Mouse (Mus musculus): Measurements from ENCODE around the gene Strn4. TPM values are rescaled to one million over a fixed set of nuclear protein-coding genes. Genes with fewer than 3 reads are reported as not detected.

The Strn4 gene
- polyA plus RNA-seq, 1 experiment: 318 TPM

DNA sequence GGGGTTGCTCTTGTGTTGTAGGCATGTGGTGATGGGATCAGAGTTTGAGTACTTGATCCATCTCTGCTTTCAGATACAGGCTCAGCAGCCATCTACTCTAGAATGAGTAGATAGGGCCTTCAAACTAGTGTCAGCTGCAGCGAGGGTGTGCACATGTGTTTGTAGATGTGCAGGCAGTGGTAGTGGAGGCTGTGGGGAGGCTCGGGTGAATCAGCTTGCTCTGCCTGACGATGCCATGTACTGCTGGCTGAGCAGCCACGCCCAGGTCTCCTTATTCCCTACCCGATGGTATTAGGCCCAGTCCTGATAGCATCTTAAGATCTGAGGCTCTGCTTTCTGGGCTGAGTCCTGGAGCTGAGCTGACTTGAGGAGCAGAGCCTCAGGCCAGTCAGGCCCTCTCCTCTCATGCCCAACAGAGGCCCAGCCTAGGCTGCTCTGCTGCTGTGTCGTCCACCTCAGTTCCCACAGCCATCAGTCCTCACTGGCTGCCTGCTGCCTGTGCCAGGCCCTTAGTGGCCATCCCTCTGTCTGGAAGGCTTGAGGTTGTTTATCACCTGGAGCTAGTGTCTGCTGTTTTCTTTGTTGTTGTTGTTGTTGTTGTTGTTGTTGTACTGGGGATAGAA, 23.2 kb downstream of the Strn4 start:
- H3K36me3 ChIP-seq (ENCODE audit: control insufficient read depth, insufficient read depth, low read length): peaks cover 29% of the 10 kb centered on the region
- no peaks in the 10 kb centered on the region for H3K27me3 ChIP-seq (ENCODE audit: control insufficient read depth, insufficient read depth, low read length)
- 87% methylated on average over 6 of the region's 6 CpGs for WGBS
- H3K27ac ChIP-seq (ENCODE audit: control insufficient read depth, insufficient read depth, low read length): no peak overlapping the region
- DNase-seq: no peak
- H3K4me1 ChIP-seq (replicated peaks; ENCODE audit: control insufficient read depth, insufficient read depth, low read length): peaks cover 31% of the 10 kb centered on the region
- no peak overlapping the region for H3K4me3 ChIP-seq (ENCODE audit: control insufficient read depth, insufficient read depth, low read length)
- no peak for TF ChIP-seq POLR2A (IDR thresholded peaks at IDR 0.05; ENCODE audit: control insufficient read depth, extremely low read depth, insufficient read depth, low read length, poor library complexity)
- TF ChIP-seq CTCF (IDR thresholded peaks at IDR 0.05; ENCODE audit: borderline replicate concordance, control insufficient read depth, extremely low read depth, insufficient read depth, low read length, poor library complexity): no peak

- no peaks in the 10 kb centered on the region for H3K27me3 ChIP-seq (ENCODE audit: control insufficient read depth, insufficient read depth, low read length)
- peaks cover 31% of the 10 kb centered on the region for H3K4me1 ChIP-seq (replicated peaks; ENCODE audit: control insufficient read depth, insufficient read depth, low read length)
- DNase-seq: no peak
- WGBS: 96% methylated on average over 12 of the region's 12 CpGs
- H3K4me3 ChIP-seq (ENCODE audit: control insufficient read depth, insufficient read depth, low read length): no peak overlapping the region
- TF ChIP-seq POLR2A (IDR thresholded peaks at IDR 0.05; ENCODE audit: control insufficient read depth, extremely low read depth, insufficient read depth, low read length, poor library complexity) (no peak), CTCF (IDR thresholded peaks at IDR 0.05; ENCODE audit: borderline replicate concordance, control insufficient read depth, extremely low read depth, insufficient read depth, low read length, poor library complexity) (no peak)
- no peak overlapping the region for H3K27ac ChIP-seq (ENCODE audit: control insufficient read depth, insufficient read depth, low read length)
- H3K36me3 ChIP-seq (ENCODE audit: control insufficient read depth, insufficient read depth, low read length): peaks cover 22% of the 10 kb centered on the region; the same call in 1 of the 2 replicates
Measured at GRCm38 (mm10) chr7:16839427-16840108, 23.9 kb downstream of the Strn4 start.

GRCm38 (mm10) chr7:16840109-16840491, 24.4 kb downstream of the Strn4 start:
- DNase-seq: no peak
- H3K4me1 ChIP-seq (replicated peaks; ENCODE audit: control insufficient read depth, insufficient read depth, low read length): peaks cover 31% of the 10 kb centered on the region
- WGBS: 97% methylated on average over 2 of the region's 2 CpGs
- H3K4me3 ChIP-seq (ENCODE audit: control insufficient read depth, insufficient read depth, low read length): no peak overlapping the region
- H3K27ac ChIP-seq (ENCODE audit: control insufficient read depth, insufficient read depth, low read length): no peak overlapping the region
- TF ChIP-seq POLR2A (IDR thresholded peaks at IDR 0.05; ENCODE audit: control insufficient read depth, extremely low read depth, insufficient read depth, low read length, poor library complexity): no peak
- TF ChIP-seq CTCF (IDR thresholded peaks at IDR 0.05; ENCODE audit: borderline replicate concordance, control insufficient read depth, extremely low read depth, insufficient read depth, low read length, poor library complexity): no peak
- H3K36me3 ChIP-seq (ENCODE audit: control insufficient read depth, insufficient read depth, low read length): peaks cover 20% of the 10 kb centered on the region; the same call in 1 of the 2 replicates
- H3K27me3 ChIP-seq (ENCODE audit: control insufficient read depth, insufficient read depth, low read length): no peaks in the 10 kb centered on the region

DNA sequence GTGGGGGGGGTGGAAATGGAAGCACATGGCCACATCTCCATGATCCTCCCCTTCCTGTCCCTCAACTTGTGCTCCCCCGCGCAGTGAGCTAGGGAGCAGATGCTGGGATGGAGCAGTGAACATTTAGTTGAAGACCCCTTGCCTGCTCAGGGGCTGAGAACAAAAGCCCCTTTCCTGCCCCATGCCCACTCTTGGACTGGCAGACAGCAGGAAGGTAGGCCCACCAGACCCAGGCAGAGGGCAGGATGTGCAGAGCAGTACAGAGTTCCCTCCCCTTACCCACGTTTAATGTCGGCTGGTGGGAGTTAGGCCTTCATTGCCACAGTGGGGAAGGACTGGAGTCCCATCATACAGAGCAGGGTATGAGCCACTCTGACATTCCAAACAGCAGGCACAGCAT, 25.4 kb downstream of the Strn4 start:
- Histone ChIP-seq H3K27me3 (ENCODE audit: control insufficient read depth, insufficient read depth, low read length) (no peaks in the 10 kb centered on the region), H3K27ac (ENCODE audit: control insufficient read depth, insufficient read depth, low read length) (peak overlapping the region; percentile 97), H3K4me3 (ENCODE audit: control insufficient read depth, insufficient read depth, low read length) (peak overlapping the region; percentile 16), H3K4me1 (replicated peaks; ENCODE audit: control insufficient read depth, insufficient read depth, low read length) (peaks cover 33% of the 10 kb centered on the region), H3K36me3 (ENCODE audit: control insufficient read depth, insufficient read depth, low read length) (peaks cover 20% of the 10 kb centered on the region; the same call in 1 of the 2 replicates)
- TF ChIP-seq CTCF (IDR thresholded peaks at IDR 0.05; ENCODE audit: borderline replicate concordance, control insufficient read depth, extremely low read depth, insufficient read depth, low read length, poor library complexity): no peak
- no peak for TF ChIP-seq POLR2A (IDR thresholded peaks at IDR 0.05; ENCODE audit: control insufficient read depth, extremely low read depth, insufficient read depth, low read length, poor library complexity)
- DNase-seq: peak; percentile 52
- WGBS: 25% methylated on average over 4 of the region's 4 CpGs

DNA sequence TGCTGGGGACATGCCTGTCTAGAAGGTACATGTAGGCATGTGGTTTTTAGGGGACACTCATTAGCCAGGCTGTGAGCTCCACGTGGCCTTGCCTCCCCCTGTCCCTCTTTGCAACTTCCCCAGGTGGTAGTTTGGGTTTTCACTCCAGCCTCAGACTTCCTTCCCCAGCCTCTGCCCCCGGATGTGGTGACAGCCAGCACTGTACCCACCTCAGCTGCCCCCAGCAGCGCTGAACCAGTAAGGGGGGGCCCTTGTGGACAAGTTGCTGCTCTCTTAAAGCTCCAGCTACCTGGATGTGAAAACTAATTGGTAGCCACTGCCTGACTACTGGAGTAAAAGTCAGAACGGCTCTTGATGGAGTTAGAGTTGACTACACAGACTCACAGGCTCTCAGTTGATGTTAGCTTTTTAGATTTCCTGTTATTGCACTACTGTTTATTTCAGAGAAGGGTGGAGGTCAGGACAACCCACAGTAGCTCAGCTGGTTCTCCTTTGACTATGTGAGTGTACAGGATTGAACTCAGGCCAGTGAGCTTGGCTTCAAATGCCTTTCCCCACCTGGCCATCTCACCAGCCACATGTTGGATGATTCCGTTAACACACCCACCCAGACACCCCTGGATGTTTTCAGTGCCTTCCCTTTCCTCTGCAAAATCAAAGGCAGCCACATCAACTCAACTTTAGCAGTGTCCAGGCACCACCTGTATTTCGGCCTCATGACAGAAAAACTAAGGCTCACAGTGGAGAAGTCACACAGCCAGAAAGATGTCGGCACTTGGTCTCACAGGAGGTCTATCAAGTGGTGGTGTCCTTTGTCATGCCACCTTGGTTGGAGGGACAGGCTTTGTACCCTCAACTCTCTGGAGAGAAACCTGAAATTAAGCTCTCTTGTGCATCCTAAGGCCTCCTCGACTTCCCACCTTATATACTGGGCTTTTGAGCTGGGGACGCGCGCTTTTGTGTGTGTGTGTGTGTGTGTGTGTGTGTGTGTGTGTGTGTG, 26.2 kb downstream of the Strn4 start:
- H3K27me3 ChIP-seq (ENCODE audit: control insufficient read depth, insufficient read depth, low read length): no peaks in the 10 kb centered on the region
- H3K4me1 ChIP-seq (replicated peaks; ENCODE audit: control insufficient read depth, insufficient read depth, low read length): peaks cover 33% of the 10 kb centered on the region
- no peak; the same call in 1 of the 2 replicates for TF ChIP-seq POLR2A (IDR thresholded peaks at IDR 0.05; ENCODE audit: control insufficient read depth, extremely low read depth, insufficient read depth, low read length, poor library complexity)
- no peak for TF ChIP-seq CTCF (IDR thresholded peaks at IDR 0.05; ENCODE audit: borderline replicate concordance, control insufficient read depth, extremely low read depth, insufficient read depth, low read length, poor library complexity)
- H3K27ac ChIP-seq (ENCODE audit: control insufficient read depth, insufficient read depth, low read length): peak overlapping the region; percentile 97
- peaks cover 22% of the 10 kb centered on the region; the same call in 1 of the 2 replicates for H3K36me3 ChIP-seq (ENCODE audit: control insufficient read depth, insufficient read depth, low read length)
- DNase-seq: peak; percentile 89
- peak overlapping the region; percentile 99 for H3K4me3 ChIP-seq (ENCODE audit: control insufficient read depth, insufficient read depth, low read length)
- WGBS: 3% methylated on average over 11 of the region's 11 CpGs

DNA sequence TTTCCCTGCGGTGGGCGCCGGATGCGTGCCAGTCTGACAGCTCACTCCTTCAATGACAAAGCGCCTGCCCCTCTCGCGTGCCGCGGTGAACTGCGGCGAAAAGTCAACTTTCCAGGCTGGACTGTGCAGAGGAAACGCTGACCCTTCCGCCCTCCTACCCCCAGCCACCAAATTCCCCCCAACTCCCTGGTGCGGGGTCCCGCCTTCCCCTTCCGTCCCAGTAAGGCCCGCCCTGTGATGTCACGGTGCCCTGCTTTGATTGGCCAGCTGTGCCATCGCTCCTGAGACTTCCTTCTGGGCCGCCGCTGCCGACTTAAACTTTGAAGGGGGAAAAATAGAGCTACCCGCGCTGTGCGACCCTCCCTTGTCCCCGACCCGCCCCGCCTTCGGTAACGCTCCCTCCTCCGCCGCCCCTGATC, 27.0 kb downstream of the Strn4 start, which contains the start of gene Prkd2:
Gene Prkd2, plus strand, starts transcription at position 258 of the 419 bp plus-strand sequence.
- peaks cover 27% of the 10 kb centered on the region; the same call in 1 of the 2 replicates for H3K36me3 ChIP-seq (ENCODE audit: control insufficient read depth, insufficient read depth, low read length)
- H3K4me3 ChIP-seq (ENCODE audit: control insufficient read depth, insufficient read depth, low read length): peak within 1 kb of the TSS; percentile 99
- H3K4me1 ChIP-seq (replicated peaks; ENCODE audit: control insufficient read depth, insufficient read depth, low read length): peaks cover 33% of the 10 kb centered on the region
- no peaks in the 10 kb centered on the region for H3K27me3 ChIP-seq (ENCODE audit: control insufficient read depth, insufficient read depth, low read length)
- under 1% methylated on average over 31 of the region's 32 CpGs for WGBS
- TF ChIP-seq POLR2A (IDR thresholded peaks at IDR 0.05; ENCODE audit: control insufficient read depth, extremely low read depth, insufficient read depth, low read length, poor library complexity) (peak; percentile 79), CTCF (IDR thresholded peaks at IDR 0.05; ENCODE audit: borderline replicate concordance, control insufficient read depth, extremely low read depth, insufficient read depth, low read length, poor library complexity) (0 out of 2 replicates have a peak, but pooled peaks have one; percentile 10)
- DNase-seq: peak; percentile 95
- H3K27ac ChIP-seq (ENCODE audit: control insufficient read depth, insufficient read depth, low read length): peak within 1 kb of the TSS; percentile 97
